Mouse (Mus musculus) MEL (cell line): ENCODE data around the gene Ano6. TPM values are rescaled to one million over a fixed set of nuclear protein-coding genes. Genes with fewer than 3 reads are reported as not detected.

ENCODE experiments used
- DNase-seq: peaks from one replicate; pipeline ENCODE4 v3.0.0; 2011; ENCODE audit warnings: low read depth, low spot score
- H3K27ac ChIP-seq: 2 replicates; pipeline ENCODE4 v1.5.1; 2012; ENCODE audit warnings: low read depth, mild to moderate bottlenecking, control low read depth, low read length, moderate library complexity; ENCODE audit not compliant: control insufficient read depth
- H3K27me3 ChIP-seq, 2 experiments: fragments of 150-350 bp in 1 of 2; sonication (generic) in 1 of 2; 2 replicates each; pipeline ENCODE4 v1.6.1; 2012; ENCODE audit warnings: low read length in 2 of 2, mild to moderate bottlenecking in 2 of 2, improper control_type of control experiment in 1 of 2, moderate library complexity in 1 of 2; ENCODE audit not compliant: insufficient read depth in 2 of 2, control insufficient read depth in 1 of 2
- H3K36me3 ChIP-seq, 2 experiments: 2 replicates each; pipeline ENCODE4 v1.6.1; 2012 to 2014; ENCODE audit warnings: low read length in 2 of 2, improper control_type of control experiment in 1 of 2, inconsistent platforms in 1 of 2, mild to moderate bottlenecking in 1 of 2; ENCODE audit not compliant: insufficient read depth in 2 of 2, control insufficient read depth in 1 of 2
- H3K4me1 ChIP-seq, 2 experiments: fragments of 150-350 bp in 1 of 2; sonication (generic) in 1 of 2; 2 replicates each; pipeline ENCODE4 v1.6.1; 2012; ENCODE audit warnings: low read length in 2 of 2, improper control_type of control experiment in 1 of 2, mild to moderate bottlenecking in 1 of 2; ENCODE audit not compliant: insufficient read depth in 2 of 2, control insufficient read depth in 1 of 2
- H3K4me3 ChIP-seq, 2 experiments: fragments of 150-350 bp in 1 of 2; sonication (generic) in 1 of 2; 2 replicates each; pipeline ENCODE4 v1.5.1; 2012; ENCODE audit warnings: low read depth in 2 of 2, low read length in 2 of 2, mild to moderate bottlenecking in 2 of 2, moderate library complexity in 2 of 2, control low read depth in 1 of 2, improper control_type of control experiment in 1 of 2; ENCODE audit not compliant: control insufficient read depth in 1 of 2, insufficient read depth in 1 of 2
- H3K79me2 ChIP-seq: 2 replicates; pipeline ENCODE4 v1.6.1; 2012; ENCODE audit warnings: mild to moderate bottlenecking, low read length, moderate library complexity; ENCODE audit not compliant: control insufficient read depth, poor library complexity, insufficient read depth
- H3K9ac ChIP-seq: 2 replicates; pipeline ENCODE4 v1.6.1; 2012; ENCODE audit warnings: low read depth, mild to moderate bottlenecking, control low read depth, low read length, moderate library complexity; ENCODE audit not compliant: control insufficient read depth, poor library complexity, severe bottlenecking
- H3K9me3 ChIP-seq: fragments of 150-350 bp; sonication (generic); replicated peaks from 2 replicates; pipeline ENCODE4 v1.6.1; 2012; ENCODE audit warnings: mild to moderate bottlenecking, low read length, improper control_type of control experiment, moderate library complexity; ENCODE audit not compliant: insufficient read depth
- BHLHE40 ChIP-seq: IDR thresholded peaks from 2 replicates; pipeline ENCODE4 v1.6.1; 2012; ENCODE audit warnings: low read depth, mild to moderate bottlenecking, inconsistent platforms, low read length, improper control_type of control experiment, borderline replicate concordance
- CHD1 ChIP-seq: IDR thresholded peaks from 2 replicates; pipeline ENCODE4 v1.6.1; 2012; ENCODE audit warnings: low read depth, mild to moderate bottlenecking, inconsistent platforms, low read length, improper control_type of control experiment
- E2F4 ChIP-seq: IDR thresholded peaks from 2 replicates; pipeline ENCODE4 v1.6.1; 2011; ENCODE audit warnings: low read depth, low read length, improper control_type of control experiment, borderline replicate concordance
- ELF1 ChIP-seq: IDR thresholded peaks from 2 replicates; pipeline ENCODE4 v1.6.1; 2014; ENCODE audit warnings: low read depth, mild to moderate bottlenecking, inconsistent platforms, low read length, improper control_type of control experiment, moderate library complexity
- ETS1 ChIP-seq: IDR thresholded peaks from 2 replicates; pipeline ENCODE4 v1.6.1; 2012; ENCODE audit warnings: low read depth, mild to moderate bottlenecking, inconsistent platforms, low read length, improper control_type of control experiment, moderate library complexity
- GABPA ChIP-seq: IDR thresholded peaks from 2 replicates; pipeline ENCODE4 v1.6.1; 2012; ENCODE audit warnings: low read depth, mild to moderate bottlenecking, inconsistent platforms, low read length, improper control_type of control experiment, moderate library complexity
- GATA1 ChIP-seq: IDR thresholded peaks from 2 replicates; pipeline ENCODE4 v1.6.1; 2011; ENCODE audit warnings: low read depth, low read length, improper control_type of control experiment
- HCFC1 ChIP-seq: IDR thresholded peaks from 2 replicates; pipeline ENCODE4 v1.6.1; 2012; ENCODE audit warnings: low read depth, mild to moderate bottlenecking, inconsistent platforms, low read length, improper control_type of control experiment, moderate library complexity
- JUND ChIP-seq: IDR thresholded peaks from 2 replicates; pipeline ENCODE4 v1.6.1; 2011; ENCODE audit warnings: low read depth, mild to moderate bottlenecking, improper control_type of control experiment, low read length
- KAT2A ChIP-seq: conservative IDR thresholded peaks from 2 replicates; pipeline ENCODE4 v1.6.1; 2012; ENCODE audit warnings: low read depth, low read length, improper control_type of control experiment, inconsistent platforms
- MAFK ChIP-seq: IDR thresholded peaks from 2 replicates; pipeline ENCODE4 v1.6.1; 2011; ENCODE audit warnings: low read depth, mild to moderate bottlenecking, low read length, improper control_type of control experiment, borderline replicate concordance
- MAX ChIP-seq: IDR thresholded peaks from 2 replicates; pipeline ENCODE4 v1.6.1; 2011; ENCODE audit warnings: low read length, improper control_type of control experiment
- MAZ ChIP-seq: IDR thresholded peaks from 2 replicates; pipeline ENCODE4 v1.6.1; 2012; ENCODE audit warnings: low read depth, mild to moderate bottlenecking, inconsistent platforms, low read length, improper control_type of control experiment
- MYB ChIP-seq: IDR thresholded peaks from 2 replicates; pipeline ENCODE4 v1.6.1; 2011; ENCODE audit warnings: mild to moderate bottlenecking, low read depth, low read length, improper control_type of control experiment
- MYC ChIP-seq: IDR thresholded peaks from 2 replicates; pipeline ENCODE4 v1.6.1; 2011; ENCODE audit warnings: low read depth, mild to moderate bottlenecking, low read length, improper control_type of control experiment, moderate library complexity
- NELFE ChIP-seq: IDR thresholded peaks from 2 replicates; pipeline ENCODE4 v1.6.1; 2011; ENCODE audit warnings: low read depth, low read length, improper control_type of control experiment
- NRF1 ChIP-seq: IDR thresholded peaks from 2 replicates; pipeline ENCODE4 v1.6.1; 2014; ENCODE audit warnings: low read depth, mild to moderate bottlenecking, inconsistent platforms, low read length, improper control_type of control experiment, moderate library complexity; ENCODE audit not compliant: poor library complexity, insufficient read depth, severe bottlenecking
- POLR2A ChIP-seq, 2 experiments: IDR thresholded peaks; 2 replicates each; pipeline ENCODE4 v1.6.1; 2011 to 2012; ENCODE audit warnings: low read length in 2 of 2, mild to moderate bottlenecking in 2 of 2, control low read depth in 1 of 2, improper control_type of control experiment in 1 of 2, low read depth in 1 of 2, moderate library complexity in 1 of 2; ENCODE audit not compliant: control insufficient read depth in 1 of 2, insufficient read depth in 1 of 2, poor library complexity in 1 of 2
- POLR2AphosphoS2 ChIP-seq: IDR thresholded peaks from 2 replicates; pipeline ENCODE4 v1.6.1; 2011; ENCODE audit warnings: low read length, improper control_type of control experiment
- POLR2AphosphoS5 ChIP-seq: IDR thresholded peaks from 2 replicates; pipeline ENCODE4 v1.6.1; 2012; ENCODE audit warnings: low read depth, borderline replicate concordance, mild to moderate bottlenecking, inconsistent platforms, low read length, moderate library complexity, mixed read lengths
- RAD21 ChIP-seq: IDR thresholded peaks from 2 replicates; pipeline ENCODE4 v1.6.1; 2011; ENCODE audit warnings: mild to moderate bottlenecking, low read depth, low read length, improper control_type of control experiment
- RCOR1 ChIP-seq: IDR thresholded peaks from 2 replicates; pipeline ENCODE4 v1.6.1; 2012; ENCODE audit warnings: low read depth, mild to moderate bottlenecking, inconsistent platforms, low read length, improper control_type of control experiment
- SIN3A ChIP-seq: IDR thresholded peaks from 2 replicates; pipeline ENCODE4 v1.6.1; 2012; ENCODE audit warnings: low read length, improper control_type of control experiment, inconsistent platforms
- SMC3 ChIP-seq: IDR thresholded peaks from 2 replicates; pipeline ENCODE4 v1.6.1; 2011; ENCODE audit warnings: low read depth, low read length, improper control_type of control experiment
- TAL1 ChIP-seq: IDR thresholded peaks from 2 replicates; pipeline ENCODE4 v1.6.1; 2012; ENCODE audit warnings: mild to moderate bottlenecking, inconsistent platforms, low read length, moderate library complexity, mixed read lengths
- TCF12 ChIP-seq: IDR thresholded peaks from 2 replicates; pipeline ENCODE4 v1.6.1; 2014; ENCODE audit warnings: low read depth, mild to moderate bottlenecking, inconsistent platforms, low read length, improper control_type of control experiment, moderate library complexity
- UBTF ChIP-seq: IDR thresholded peaks from 2 replicates; pipeline ENCODE4 v1.6.1; 2012; ENCODE audit warnings: low read depth, mild to moderate bottlenecking, inconsistent platforms, low read length, improper control_type of control experiment, moderate library complexity, borderline replicate concordance; ENCODE audit not compliant: insufficient read depth
- USF1 ChIP-seq: IDR thresholded peaks from 2 replicates; pipeline ENCODE4 v1.6.1; 2014; ENCODE audit warnings: low read depth, mild to moderate bottlenecking, inconsistent platforms, low read length, improper control_type of control experiment, moderate library complexity
- USF2 ChIP-seq, 2 experiments: IDR thresholded peaks; 2 replicates each; pipeline ENCODE4 v1.6.1; 2011 to 2012; ENCODE audit warnings: improper control_type of control experiment in 2 of 2, low read length in 2 of 2, borderline replicate concordance in 1 of 2, inconsistent platforms in 1 of 2, low read depth in 1 of 2, mild to moderate bottlenecking in 1 of 2; ENCODE audit not compliant: insufficient read depth in 1 of 2
- ZC3H11A ChIP-seq: IDR thresholded peaks from 2 replicates; pipeline ENCODE4 v1.6.1; 2012; ENCODE audit warnings: low read depth, mild to moderate bottlenecking, inconsistent platforms, low read length, improper control_type of control experiment
- ZKSCAN1 ChIP-seq: IDR thresholded peaks from 2 replicates; pipeline ENCODE4 v1.6.1; 2012; ENCODE audit warnings: low read depth, mild to moderate bottlenecking, inconsistent platforms, low read length, improper control_type of control experiment, moderate library complexity
- ZMIZ1 ChIP-seq: IDR thresholded peaks from 2 replicates; pipeline ENCODE4 v1.6.1; 2012; ENCODE audit warnings: low read depth, mild to moderate bottlenecking, inconsistent platforms, low read length, improper control_type of control experiment, moderate library complexity
- ZNF384 ChIP-seq: IDR thresholded peaks from 2 replicates; pipeline ENCODE4 v1.6.1; 2012; ENCODE audit warnings: low read depth, mild to moderate bottlenecking, inconsistent platforms, low read length, improper control_type of control experiment
- polyA plus RNA-seq, 2 experiments: library from polyadenylated mRNA; stranded (reverse) in 1 of 2; unstranded in 1 of 2; fragments of >175 nt in 1 of 2; fragments of >200 nt in 1 of 2; gene quantifications; 2 replicates each; pipeline versions ENCODE4 v1.2.1 to v1.2.4; 2012; ENCODE audit warnings: low replicate concordance in 2 of 2, low read depth in 1 of 2; ENCODE audit not compliant: insufficient read length in 2 of 2, insufficient read depth in 1 of 2, missing spikeins in 1 of 2
- total RNA-seq: library from RNA; depleted of rRNA; stranded (reverse); fragments of 300-350 nt; gene quantifications from 2 replicates; pipeline ENCODE4 v1.2.3, GENCODE M21; 2012

The Ano6 gene
- total and polyA plus RNA-seq, 3 experiments: 54.8 to 66.6 (median 61.4) TPM

- peak; percentile 95 for TF ChIP-seq ETS1
- TF ChIP-seq KAT2A: no peak
- peak; percentile 91 for TF ChIP-seq ELF1
Measured at GRCm38 (mm10) chr15:95849513-95850411, 59.1 kb downstream of the Ano6 start (continued).

DNA sequence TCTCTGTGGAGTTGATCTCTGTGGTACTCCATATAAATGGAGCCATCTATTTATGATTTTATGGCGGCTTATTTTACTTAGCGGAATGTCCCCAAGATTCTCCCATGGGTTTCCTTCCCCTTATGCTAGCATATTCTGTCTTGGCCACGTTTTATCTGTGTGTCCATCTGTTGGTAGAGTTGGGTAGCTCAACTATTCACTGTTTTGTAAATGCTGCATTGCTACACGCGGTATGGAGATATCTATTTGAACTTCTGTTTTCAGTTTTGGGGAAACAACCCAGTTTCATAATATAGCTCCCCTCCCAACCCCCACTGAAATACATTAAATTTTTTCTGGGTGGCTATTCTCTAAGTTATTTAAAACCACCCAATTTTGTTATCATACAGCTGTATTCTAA, 59.9 kb downstream of the Ano6 start:
- DNase-seq: peak; percentile 91
- H3K27ac ChIP-seq: peak overlapping the region; percentile 74
- peaks cover 0 to 41% of the 10 kb centered on the region in 2 experiments; a peak in 2 of 4 replicates for H3K36me3 ChIP-seq
- TF ChIP-seq MYC (peak; percentile 95), KAT2A (0 out of 2 replicates have a peak, but pooled peaks have one; percentile 9), POLR2AphosphoS2 (no peak), UBTF (no peak), SMC3 (no peak), BHLHE40 (peak; percentile 59), ETS1 (peak; percentile 89), SIN3A (peak; percentile 94), TCF12 (peak; percentile 87), USF1 (peak; percentile 45; the same call in 1 of the 2 replicates), MYB (peak; percentile 53; the same call in 1 of the 2 replicates), NELFE (no peak), MAZ (no peak), MAX (peak; percentile 88), ZMIZ1 (no peak), POLR2AphosphoS5 (no peak), GATA1 (peak; percentile 88), ZNF384 (no peak), HCFC1 (no peak), RAD21 (no peak), CHD1 (no peak), ZC3H11A (no peak), RCOR1 (peak; percentile 64; the same call in 1 of the 2 replicates), POLR2A (IDR thresholded peaks at IDR 0.05; ENCODE audit: control insufficient read depth in 1 of 2, insufficient read depth in 1 of 2, low read depth in 1 of 2, low read length in 2 of 2, poor library complexity in 1 of 2) (no peak), GABPA (no peak), TAL1 (peak; percentile 88), USF2 (IDR thresholded peaks at IDR 0.05; ENCODE audit: borderline replicate concordance in 1 of 2, insufficient read depth in 1 of 2, low read depth in 1 of 2, low read length in 2 of 2) (no peak), MAFK (peak; percentile 21; the same call in 1 of the 2 replicates), NRF1 (no peak), ELF1 (no peak), E2F4 (no peak), ZKSCAN1 (no peak), JUND (no peak)

More for the DNA sequence above, 59.9 kb downstream of the Ano6 start:
- Histone ChIP-seq H3K79me2 (peaks cover 41% of the 10 kb centered on the region), H3K4me3 (no peak overlapping the region), H3K9ac (no peak overlapping the region), H3K27me3 (no peaks in the 10 kb centered on the region), H3K4me1 (peaks cover 10 to 33% of the 10 kb centered on the region in 2 experiments), H3K9me3 (no peaks in the 10 kb centered on the region)
